Mouse (Mus musculus): ENCODE results near the gene Trim15. TPM values are rescaled to one million over a fixed set of nuclear protein-coding genes. Genes with fewer than 3 reads are reported as not detected.

Trim15 gene
- total and polyA plus RNA-seq, 3 experiments = 0.07 TPM; not detected in 2

- no peaks in the 10 kb centered on the region for H3K36me3 ChIP-seq (ENCODE audit: control insufficient read depth in 1 of 2, insufficient read depth in 2 of 2, low read length in 2 of 2)
- no peaks in the 10 kb centered on the region for H3K27me3 ChIP-seq (ENCODE audit: control insufficient read depth in 1 of 2, insufficient read depth in 2 of 2, low read length in 2 of 2)
- no peak overlapping the region for H3K4me3 ChIP-seq (ENCODE audit: control insufficient read depth in 1 of 2, insufficient read depth in 1 of 2, low read depth in 2 of 2, low read length in 2 of 2)
- no peak overlapping the region for H3K9ac ChIP-seq (ENCODE audit: control insufficient read depth, low read depth, low read length, poor library complexity, severe bottlenecking)
- no peak overlapping the region for H3K27ac ChIP-seq (ENCODE audit: control insufficient read depth, low read depth, low read length)
- H3K9me3 ChIP-seq (replicated peaks; ENCODE audit: insufficient read depth, low read length) = no peaks in the 10 kb centered on the region
- no peaks in the 10 kb centered on the region for H3K4me1 ChIP-seq (ENCODE audit: control insufficient read depth in 1 of 2, insufficient read depth in 2 of 2, low read length in 2 of 2)
- DNase-seq (ENCODE audit: low read depth, low spot score) = no peak
- TF ChIP-seq ETS1 (IDR thresholded peaks at IDR 0.05; ENCODE audit: low read depth, low read length) (no peak), RCOR1 (IDR thresholded peaks at IDR 0.05; ENCODE audit: low read depth, low read length) (no peak), MXI1 (IDR thresholded peaks at IDR 0.05; ENCODE audit: low read depth, low read length) (no peak), GATA1 (IDR thresholded peaks at IDR 0.05; ENCODE audit: low read depth, low read length) (no peak), MAX (IDR thresholded peaks at IDR 0.05; ENCODE audit: low read length) (no peak), NELFE (IDR thresholded peaks at IDR 0.05; ENCODE audit: low read depth, low read length) (no peak), MAFK (IDR thresholded peaks at IDR 0.05; ENCODE audit: borderline replicate concordance, low read depth, low read length) (no peak), KAT2A (conservative IDR thresholded peaks at IDR 0.05; ENCODE audit: low read depth, low read length) (no peak), ELF1 (IDR thresholded peaks at IDR 0.05; ENCODE audit: low read depth, low read length) (no peak), GABPA (IDR thresholded peaks at IDR 0.05; ENCODE audit: low read depth, low read length) (no peak), TBP (IDR thresholded peaks at IDR 0.05; ENCODE audit: low read depth, low read length) (no peak), ZKSCAN1 (IDR thresholded peaks at IDR 0.05; ENCODE audit: low read depth, low read length) (no peak)
- H3K79me2 ChIP-seq (ENCODE audit: control insufficient read depth, insufficient read depth, low read length, poor library complexity) = no peaks in the 10 kb centered on the region
Observed at GRCm38 (mm10) chr17:36851627-36852026, 15.4 kb downstream of the Trim15 start.

GRCm38 (mm10) chr17:36851200-36851599 is 15.8 kb downstream of the Trim15 start:
- Histone ChIP-seq H3K27ac (ENCODE audit: control insufficient read depth, low read depth, low read length) (no peak overlapping the region), H3K9me3 (replicated peaks; ENCODE audit: insufficient read depth, low read length) (no peaks in the 10 kb centered on the region), H3K27me3 (ENCODE audit: control insufficient read depth in 1 of 2, insufficient read depth in 2 of 2, low read length in 2 of 2) (no peaks in the 10 kb centered on the region), H3K9ac (ENCODE audit: control insufficient read depth, low read depth, low read length, poor library complexity, severe bottlenecking) (no peak overlapping the region), H3K4me1 (ENCODE audit: control insufficient read depth in 1 of 2, insufficient read depth in 2 of 2, low read length in 2 of 2) (peaks cover 0 to 1% of the 10 kb centered on the region in 2 experiments; a peak in 1 of 4 replicates), H3K79me2 (ENCODE audit: control insufficient read depth, insufficient read depth, low read length, poor library complexity) (no peaks in the 10 kb centered on the region), H3K36me3 (ENCODE audit: control insufficient read depth in 1 of 2, insufficient read depth in 2 of 2, low read length in 2 of 2) (peaks cover 0 to 3% of the 10 kb centered on the region in 2 experiments; a peak in 2 of 4 replicates), H3K4me3 (ENCODE audit: control insufficient read depth in 1 of 2, insufficient read depth in 1 of 2, low read depth in 2 of 2, low read length in 2 of 2) (no peak overlapping the region)
- no peak for DNase-seq (ENCODE audit: low read depth, low spot score)
- TF ChIP-seq SIN3A (IDR thresholded peaks at IDR 0.05; ENCODE audit: low read length) = no peak
- no peak for TF ChIP-seq MYC (IDR thresholded peaks at IDR 0.05; ENCODE audit: low read depth, low read length)
- TF ChIP-seq GABPA (IDR thresholded peaks at IDR 0.05; ENCODE audit: low read depth, low read length) = no peak
- TF ChIP-seq JUND (IDR thresholded peaks at IDR 0.05; ENCODE audit: low read depth, low read length) = no peak
- no peak for TF ChIP-seq ZNF384 (IDR thresholded peaks at IDR 0.05; ENCODE audit: low read depth, low read length)
- no peak for TF ChIP-seq MXI1 (IDR thresholded peaks at IDR 0.05; ENCODE audit: low read depth, low read length)
- no peak for TF ChIP-seq KAT2A (conservative IDR thresholded peaks at IDR 0.05; ENCODE audit: low read depth, low read length)
- TF ChIP-seq MYB (IDR thresholded peaks at IDR 0.05; ENCODE audit: low read depth, low read length) = no peak
- no peak for TF ChIP-seq GATA1 (IDR thresholded peaks at IDR 0.05; ENCODE audit: low read depth, low read length)
- TF ChIP-seq NRF1 (IDR thresholded peaks at IDR 0.05; ENCODE audit: insufficient read depth, low read depth, low read length, poor library complexity, severe bottlenecking) = no peak
- TF ChIP-seq SMC3 (IDR thresholded peaks at IDR 0.05; ENCODE audit: low read depth, low read length) = no peak
- TF ChIP-seq CHD2 (IDR thresholded peaks at IDR 0.05; ENCODE audit: low read length) = no peak
